Mouse (Mus musculus): Measurements from ENCODE around the gene Gm20498. TPM values are rescaled to one million over a fixed set of nuclear protein-coding genes. Genes with fewer than 3 reads are reported as not detected.
A peak's percentile ranks its signal among the peaks of the same experiment; 100 is the strongest.

Gm20498 gene
- polyA plus RNA-seq, 1 experiment from 2014 or later = 23.9 TPM

DNA sequence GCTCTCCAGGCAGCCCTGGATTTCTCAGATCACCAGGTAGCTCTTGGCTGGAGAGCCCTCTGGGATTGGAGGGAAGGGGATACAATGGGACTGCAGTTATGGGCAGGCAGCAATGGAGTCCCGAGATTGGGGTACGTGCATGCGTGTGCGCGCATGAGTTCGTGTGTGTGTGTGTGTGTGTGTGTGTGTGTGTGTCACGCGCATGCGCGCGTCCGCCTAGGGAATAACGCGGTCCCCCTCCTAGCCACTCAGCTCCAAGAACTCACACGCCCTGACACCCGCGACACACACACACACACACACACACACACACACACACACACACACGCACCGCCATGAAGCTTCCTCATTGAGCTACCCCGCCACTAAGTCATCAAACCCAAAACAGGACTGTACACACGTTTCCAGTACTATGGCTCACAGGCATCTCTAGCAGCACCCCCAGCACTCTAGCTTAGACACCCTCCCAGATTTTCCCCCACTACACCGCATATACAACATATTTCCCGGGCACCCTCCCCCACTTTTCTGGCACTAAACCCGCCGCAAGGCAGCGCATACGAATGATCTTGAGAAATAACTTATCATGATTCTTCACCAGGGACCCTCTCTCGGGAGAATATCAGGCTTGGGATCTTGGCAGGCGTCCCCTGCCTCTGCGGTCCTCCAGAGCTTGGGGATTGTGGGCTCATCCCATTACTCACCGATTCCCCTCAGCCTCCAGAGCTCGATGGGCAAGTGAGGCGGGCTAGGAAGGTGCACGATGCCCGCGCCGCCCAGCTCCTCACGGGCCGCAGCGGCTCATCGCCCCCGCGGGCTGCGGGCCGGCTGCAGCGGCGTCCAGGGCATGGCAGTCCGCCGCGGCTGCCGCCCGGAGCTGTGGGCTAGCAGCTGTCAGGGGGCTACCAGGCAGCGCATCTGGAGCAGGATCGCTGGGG, 200.5 kb downstream of the Gm20498 start:
- Histone ChIP-seq H3K27me3 (replicated peaks) (no peaks in the 10 kb centered on the region), H3K27ac (0 out of 2 replicates have a peak overlapping the region, but pooled peaks have one; percentile 24), H3K9ac (peak overlapping the region; percentile 51), H3K4me1 (replicated peaks) (peaks cover 5% of the 10 kb centered on the region; the same call in 1 of the 2 replicates), H3K36me3 (no peaks in the 10 kb centered on the region), H3K4me3 (replicated peaks) (peak overlapping the region; percentile 51), H3K4me2 (replicated peaks) (peak overlapping the region; percentile 99), H3K9me3 (no peaks in the 10 kb centered on the region)
- under 1% methylated on average over 37 of the region's 54 CpGs for WGBS
- peak; percentile 63 for ATAC-seq

DNA sequence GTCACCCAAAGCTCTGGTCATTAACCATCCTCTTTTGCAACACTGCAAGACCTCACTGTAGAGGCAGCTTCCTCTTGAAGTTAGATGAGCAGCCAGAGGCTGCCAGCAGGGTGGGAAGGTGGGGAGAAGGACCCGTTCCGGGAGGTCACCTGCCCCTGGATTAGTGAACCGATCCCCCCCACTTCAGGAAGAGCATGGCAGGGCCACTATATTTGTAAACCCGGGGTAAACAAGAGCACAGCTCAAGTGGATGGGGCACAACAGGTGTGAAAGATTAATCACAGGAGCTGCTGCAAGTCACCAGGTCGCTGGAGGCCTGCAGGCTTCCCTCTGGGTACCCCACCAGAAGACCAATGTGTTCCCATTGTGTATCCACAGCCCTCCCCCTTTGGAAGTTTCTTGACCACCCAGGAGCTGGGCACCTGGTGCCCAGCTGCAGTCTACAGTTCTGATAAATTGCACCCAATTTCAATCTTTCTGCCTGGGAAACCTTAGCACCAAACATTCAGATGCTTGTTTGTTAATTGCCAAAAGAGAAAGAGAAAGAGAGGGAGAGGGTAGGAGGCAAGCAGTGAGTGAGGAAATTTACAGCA, 201.6 kb downstream of the Gm20498 start:
- no peak overlapping the region for H3K9ac ChIP-seq
- H3K27me3 ChIP-seq (replicated peaks) = no peaks in the 10 kb centered on the region
- H3K4me3 ChIP-seq (replicated peaks) = no peak overlapping the region
- no peaks in the 10 kb centered on the region for H3K9me3 ChIP-seq
- H3K36me3 ChIP-seq = no peaks in the 10 kb centered on the region
- H3K27ac ChIP-seq = no peak overlapping the region
- WGBS = 43% methylated on average over 5 of the region's 5 CpGs
- peak overlapping the region; percentile 99; the same call in 1 of the 2 replicates for H3K4me2 ChIP-seq (replicated peaks)
- ATAC-seq = no peak
- peaks cover 5% of the 10 kb centered on the region; the same call in 1 of the 2 replicates for H3K4me1 ChIP-seq (replicated peaks)

GRCm38 (mm10) chr12:81324991-81325390, 207.7 kb downstream of the Gm20498 start:
- H3K4me1 ChIP-seq (replicated peaks) = no peaks in the 10 kb centered on the region
- ATAC-seq = no peak
- no peak overlapping the region for H3K4me3 ChIP-seq (replicated peaks)

DNA sequence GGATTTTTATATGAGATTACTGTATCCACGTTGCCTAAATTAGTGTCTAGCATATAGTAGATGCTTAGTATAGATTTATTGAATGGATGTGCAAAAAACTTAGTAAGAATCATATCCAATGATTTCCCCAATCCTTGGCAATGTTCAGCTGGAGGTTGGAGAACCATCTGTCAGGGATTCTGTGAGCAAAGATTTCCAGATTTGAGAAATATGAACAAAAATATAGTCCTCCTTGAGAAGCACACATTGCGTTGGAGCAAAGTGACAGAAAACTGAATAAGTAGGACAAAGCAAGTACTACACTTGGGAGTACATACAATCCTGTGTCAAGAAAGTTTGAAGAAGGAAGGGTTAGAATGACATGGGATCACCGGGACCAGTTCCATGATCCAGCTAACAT, 208.6 kb downstream of the Gm20498 start:
- Histone ChIP-seq H3K27me3 (replicated peaks) (no peaks in the 10 kb centered on the region), H3K9ac (no peak overlapping the region), H3K4me3 (replicated peaks) (no peak overlapping the region), H3K4me1 (replicated peaks) (no peaks in the 10 kb centered on the region), H3K4me2 (replicated peaks) (no peak overlapping the region), H3K9me3 (no peaks in the 10 kb centered on the region), H3K27ac (no peak overlapping the region), H3K36me3 (no peaks in the 10 kb centered on the region)
- WGBS = 91% methylated on average over 3 of the region's 3 CpGs
- ATAC-seq = no peak

More at GRCm38 (mm10) chr12:81324991-81325390, 207.7 kb downstream of the Gm20498 start:
- H3K27me3 ChIP-seq (replicated peaks) = no peaks in the 10 kb centered on the region
- no peak overlapping the region for H3K4me2 ChIP-seq (replicated peaks)
- H3K9me3 ChIP-seq = no peaks in the 10 kb centered on the region
- H3K27ac ChIP-seq = no peak overlapping the region
- no peak overlapping the region for H3K9ac ChIP-seq
- 78% methylated on average over 3 of the region's 3 CpGs for WGBS
- no peaks in the 10 kb centered on the region for H3K36me3 ChIP-seq

DNA sequence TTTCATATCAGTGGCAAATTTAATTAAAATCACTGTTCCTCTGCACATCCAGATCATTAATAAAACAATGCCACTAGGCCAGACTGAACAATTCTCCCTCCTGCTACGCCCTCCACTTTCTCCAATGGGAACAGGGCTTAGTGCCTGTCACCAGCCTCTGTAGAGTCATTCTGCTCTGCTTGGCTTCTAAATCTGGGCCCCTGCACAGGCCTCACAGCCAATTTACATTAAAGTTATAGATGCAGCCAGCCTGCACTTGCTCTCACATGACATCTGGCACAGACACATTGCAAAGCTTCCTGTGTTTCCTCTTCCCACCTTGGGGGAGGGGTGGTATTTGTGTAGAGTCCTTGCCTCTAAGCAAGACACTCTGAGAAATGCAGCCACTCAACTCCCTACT, 211.7 kb downstream of the Gm20498 start:
- no peak overlapping the region for H3K4me3 ChIP-seq (replicated peaks)
- H3K36me3 ChIP-seq = no peaks in the 10 kb centered on the region
- no peak for ATAC-seq
- H3K9ac ChIP-seq = no peak overlapping the region
- H3K27me3 ChIP-seq (replicated peaks) = no peaks in the 10 kb centered on the region
- H3K27ac ChIP-seq = no peak overlapping the region
- H3K9me3 ChIP-seq = no peaks in the 10 kb centered on the region
- no peaks in the 10 kb centered on the region for H3K4me1 ChIP-seq (replicated peaks)
- WGBS = 75% methylated on average over 1 of the region's 1 CpGs
- no peak overlapping the region for H3K4me2 ChIP-seq (replicated peaks)

DNA sequence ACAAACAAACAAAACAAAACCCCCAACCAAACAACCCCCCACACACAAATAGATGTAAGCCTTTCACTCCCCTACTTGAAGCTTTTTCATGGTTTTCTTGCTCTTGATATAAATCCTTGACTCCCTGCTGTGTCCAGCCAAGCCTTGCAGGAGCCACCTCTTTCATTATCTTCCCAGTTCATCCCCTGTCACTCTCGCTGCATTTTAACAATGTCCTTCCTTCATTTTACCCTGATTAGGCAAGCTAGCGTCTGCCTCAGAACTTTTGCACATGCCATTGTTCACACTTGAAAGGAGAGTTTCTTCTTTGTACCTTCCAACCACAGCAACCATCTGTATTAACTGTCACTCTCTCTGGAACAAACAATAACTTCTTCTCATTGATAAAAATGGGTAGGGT, 214.9 kb downstream of the Gm20498 start:
- no peak overlapping the region for H3K4me2 ChIP-seq (replicated peaks)
- WGBS = 55% methylated on average over 2 of the region's 2 CpGs
- no peaks in the 10 kb centered on the region for H3K9me3 ChIP-seq
- H3K27me3 ChIP-seq (replicated peaks) = no peaks in the 10 kb centered on the region
- no peak overlapping the region for H3K4me3 ChIP-seq (replicated peaks)
- H3K4me1 ChIP-seq (replicated peaks) = no peaks in the 10 kb centered on the region
- no peaks in the 10 kb centered on the region for H3K36me3 ChIP-seq
- no peak for ATAC-seq
- H3K27ac ChIP-seq = no peak overlapping the region
- H3K9ac ChIP-seq = no peak overlapping the region

DNA sequence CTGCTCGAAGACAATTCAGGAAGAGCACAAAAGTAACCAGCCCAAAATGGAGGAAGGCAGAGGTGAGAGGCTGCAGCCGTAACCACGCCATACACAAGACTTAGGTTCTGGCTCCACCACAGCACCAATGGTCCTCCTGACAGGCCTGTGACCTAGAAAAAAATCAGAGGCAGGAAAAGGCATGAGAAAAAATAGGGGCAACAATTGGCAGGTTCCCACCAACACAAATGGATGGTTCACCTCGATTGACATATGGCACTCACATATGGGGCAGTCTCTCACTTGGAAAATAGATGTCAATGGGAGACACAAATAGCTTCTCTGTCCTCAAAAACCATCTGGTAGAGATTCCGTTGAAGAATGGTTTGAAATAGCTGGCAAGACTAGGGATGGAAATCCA, 216.8 kb downstream of the Gm20498 start:
- Histone ChIP-seq H3K27me3 (replicated peaks) (no peaks in the 10 kb centered on the region), H3K36me3 (no peaks in the 10 kb centered on the region), H3K27ac (no peak overlapping the region), H3K4me2 (replicated peaks) (no peak overlapping the region), H3K9me3 (no peaks in the 10 kb centered on the region), H3K4me1 (replicated peaks) (no peaks in the 10 kb centered on the region), H3K4me3 (replicated peaks) (no peak overlapping the region), H3K9ac (no peak overlapping the region)
- ATAC-seq = no peak
- WGBS = 92% methylated on average over 5 of the region's 5 CpGs

Other genes starting within 250 kb of the Gm20498 start
- 0.40 and 0.72 TPM in 2 replicates for gene Slc8a3, start 199.7 kb downstream of the Gm20498 start, polyA plus RNA-seq (2015; fragmentation: Nextera tagmentation; extraction: Ambion mirVana)
- 0.24 and 0.39 TPM in 2 replicates for gene Gm4787, start 153.4 kb downstream of the Gm20498 start, polyA plus RNA-seq (2015; fragmentation: Nextera tagmentation; extraction: Ambion mirVana)
- gene Adam4, start 111.0 kb downstream of the Gm20498 start, polyA plus RNA-seq (2015; fragmentation: Nextera tagmentation; extraction: Ambion mirVana) = 0.45 and 0.49 TPM in 2 replicates
- gene Cox16, start 47.8 kb downstream of the Gm20498 start, polyA plus RNA-seq (2015; fragmentation: Nextera tagmentation; extraction: Ambion mirVana) = 159 and 174 TPM in 2 replicates
- 43.2 and 43.5 TPM in 2 replicates for gene Synj2bp, start within 50 bp of the Gm20498 start, polyA plus RNA-seq (2015; fragmentation: Nextera tagmentation; extraction: Ambion mirVana)
- 0.06 and 0.10 TPM in 2 replicates for gene Adam21, start 35.6 kb upstream of the Gm20498 start, polyA plus RNA-seq (2015; fragmentation: Nextera tagmentation; extraction: Ambion mirVana)
- 67.4 and 67.7 TPM in 2 replicates for gene Med6, start 62.1 kb upstream of the Gm20498 start, polyA plus RNA-seq (2015; fragmentation: Nextera tagmentation; extraction: Ambion mirVana)
- gene Ttc9, start 98.3 kb upstream of the Gm20498 start, polyA plus RNA-seq (2015; fragmentation: Nextera tagmentation; extraction: Ambion mirVana) = 1.3 and 2.2 TPM in 2 replicates
- gene Map3k9, start 248.3 kb upstream of the Gm20498 start, polyA plus RNA-seq (2015; fragmentation: Nextera tagmentation; extraction: Ambion mirVana) = 2.4 TPM in 2 replicates